Mouse (Mus musculus) kidney, embryonic 15.5 days (tissue): ENCODE measurements around the gene Tmem151b. TPM values are rescaled to one million over a fixed set of nuclear protein-coding genes. Genes with fewer than 3 reads are reported as not detected.

Experiments used
- ATAC-seq: fragments of 200-750 bp; cut with Nextera tagmentation; replicated peaks from 2 replicates; pipeline ENCODE4 v1.8.0; 2017; ENCODE audit warnings: moderate TSS enrichment; ENCODE audit not compliant: low FRiP score
- H3K27ac ChIP-seq: fragments of 300-500 bp; sonication (generic); 2 replicates; pipeline ENCODE4 v1.5.1; 2015; ENCODE audit warnings: mild to moderate bottlenecking, inconsistent platforms
- H3K27me3 ChIP-seq: fragments of 300-500 bp; sonication (generic); 2 replicates; pipeline ENCODE4 v1.6.1; 2015; ENCODE audit warnings: inconsistent platforms
- H3K36me3 ChIP-seq: fragments of 300-500 bp; sonication (generic); 2 replicates; pipeline ENCODE4 v1.6.1; 2015; ENCODE audit warnings: inconsistent platforms
- H3K4me1 ChIP-seq: fragments of 300-500 bp; sonication (generic); 2 replicates; pipeline ENCODE4 v1.6.1; 2015; ENCODE audit warnings: inconsistent platforms
- H3K4me2 ChIP-seq: fragments of 300-500 bp; sonication (generic); 2 replicates; pipeline ENCODE4 v1.6.1; 2015; ENCODE audit warnings: moderate library complexity, mild to moderate bottlenecking, inconsistent platforms
- H3K4me3 ChIP-seq: fragments of 300-500 bp; sonication (generic); replicated peaks from 2 replicates; pipeline ENCODE4 v1.5.1; 2015; ENCODE audit warnings: mild to moderate bottlenecking, inconsistent platforms
- H3K9ac ChIP-seq: fragments of 300-500 bp; sonication (generic); 2 replicates; pipeline ENCODE4 v1.6.1; 2015; ENCODE audit warnings: mild to moderate bottlenecking, inconsistent platforms
- H3K9me3 ChIP-seq: fragments of 300-500 bp; sonication (generic); replicated peaks from 2 replicates; pipeline ENCODE4 v1.6.1; 2016; ENCODE audit warnings: inconsistent platforms
- WGBS: fragments of 180-500 bp; shearing (Covaris S2); methylation state at CpG from one replicate; pipeline ENCODE4 v1.1.7; 2015; ENCODE audit warnings: mixed read lengths; 5-methylcytosine and 5-hydroxymethylcytosine counted together
- polyA plus RNA-seq: library from polyadenylated mRNA; unstranded; fragments of >200 nt; fragmentation: Nextera tagmentation; extraction: Ambion mirVana; gene quantifications from 2 replicates; pipeline ENCODE4 v1.2.1, GENCODE M21; 2015

Tmem151b gene
- polyA plus RNA-seq, 1 experiment from 2014 or later = 3.1 TPM

DNA sequence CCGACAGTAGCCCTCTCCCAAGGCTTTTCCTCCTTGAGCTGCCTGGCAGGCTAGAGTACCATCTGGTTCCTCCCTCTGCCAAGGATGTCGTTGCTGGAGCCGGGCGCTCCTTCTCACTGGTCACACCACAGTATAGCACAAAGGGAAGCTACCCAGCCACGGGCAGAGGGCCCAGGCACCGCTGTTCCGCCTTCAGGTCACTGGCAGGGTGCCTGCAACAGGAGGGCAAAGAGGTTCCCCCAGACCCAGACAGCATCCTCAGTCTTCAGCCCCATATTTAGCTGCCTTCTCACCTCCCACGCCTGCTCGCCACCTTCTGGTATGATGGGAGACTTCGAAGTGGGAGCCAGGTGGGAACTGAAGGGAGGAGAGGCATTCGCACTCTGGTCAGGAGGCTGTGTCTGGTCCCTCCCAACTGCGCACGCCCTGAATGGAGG is 19.1 kb downstream of the Tmem151b start:
- ATAC-seq = no peak
- Histone ChIP-seq H3K4me1 (no peaks in the 10 kb centered on the region), H3K4me2 (no peak overlapping the region), H3K9ac (no peak overlapping the region), H3K4me3 (no peak overlapping the region), H3K36me3 (no peaks in the 10 kb centered on the region), H3K27me3 (peaks cover 77% of the 10 kb centered on the region), H3K27ac (no peak overlapping the region), H3K9me3 (no peaks in the 10 kb centered on the region)
- WGBS = 55% methylated on average over 13 of the region's 13 CpGs

DNA sequence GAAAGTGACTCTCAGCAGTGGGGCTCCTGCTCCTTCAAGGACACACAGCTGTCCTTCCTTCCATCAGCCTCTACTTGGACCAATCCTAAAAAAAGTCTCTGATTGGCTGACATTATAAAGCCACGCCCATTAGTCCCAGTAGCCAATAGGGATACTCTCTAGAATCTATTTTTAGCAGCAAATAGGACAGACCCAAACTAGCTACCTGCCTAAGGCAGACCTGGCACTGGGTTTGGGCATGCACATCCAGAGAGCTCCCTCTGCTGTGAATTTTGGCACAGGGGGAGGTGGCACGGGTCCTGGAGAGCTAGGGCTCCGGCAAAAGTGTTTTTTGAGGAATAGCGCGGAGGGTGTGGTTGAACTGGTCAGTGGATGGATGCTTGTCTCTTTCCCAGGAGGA is 22.9 kb downstream of the Tmem151b start:
- Histone ChIP-seq H3K27ac (no peak overlapping the region), H3K9ac (no peak overlapping the region), H3K27me3 (peaks cover 67% of the 10 kb centered on the region), H3K4me3 (no peak overlapping the region), H3K36me3 (no peaks in the 10 kb centered on the region), H3K4me1 (peaks cover 15% of the 10 kb centered on the region), H3K9me3 (no peaks in the 10 kb centered on the region), H3K4me2 (no peak overlapping the region)
- ATAC-seq = no peak
- WGBS = 26% methylated on average over 5 of the region's 5 CpGs

DNA sequence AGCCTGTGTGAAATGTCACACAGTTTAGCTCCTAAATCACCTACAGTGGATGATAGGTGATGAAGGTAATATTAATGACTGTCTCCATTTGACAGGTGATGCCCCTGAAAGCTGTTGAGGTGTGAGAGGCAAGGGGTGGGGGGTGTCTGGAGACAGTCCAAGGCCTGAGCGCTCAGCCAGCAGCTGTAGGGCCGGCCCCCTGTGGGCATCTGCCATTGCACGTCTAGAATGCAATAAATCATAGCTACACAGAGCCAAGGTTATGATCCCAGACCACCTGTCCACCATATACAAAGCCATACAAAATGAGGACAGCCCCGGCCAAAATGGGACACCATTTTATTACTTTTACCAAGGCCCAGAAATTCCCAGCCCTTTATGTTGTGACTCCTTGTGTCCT is 24.5 kb downstream of the Tmem151b start:
- H3K9ac ChIP-seq = no peak overlapping the region
- peaks cover 58% of the 10 kb centered on the region for H3K27me3 ChIP-seq
- H3K4me3 ChIP-seq = no peak overlapping the region
- 42% methylated on average over 4 of the region's 4 CpGs for WGBS
- no peak for ATAC-seq
- H3K4me1 ChIP-seq = peaks cover 15% of the 10 kb centered on the region
- no peaks in the 10 kb centered on the region for H3K9me3 ChIP-seq
- no peak overlapping the region for H3K4me2 ChIP-seq
- H3K36me3 ChIP-seq = 0 out of 2 replicates have a peak, but pooled peaks cover 6% of the 10 kb centered on the region
- H3K27ac ChIP-seq = no peak overlapping the region

DNA sequence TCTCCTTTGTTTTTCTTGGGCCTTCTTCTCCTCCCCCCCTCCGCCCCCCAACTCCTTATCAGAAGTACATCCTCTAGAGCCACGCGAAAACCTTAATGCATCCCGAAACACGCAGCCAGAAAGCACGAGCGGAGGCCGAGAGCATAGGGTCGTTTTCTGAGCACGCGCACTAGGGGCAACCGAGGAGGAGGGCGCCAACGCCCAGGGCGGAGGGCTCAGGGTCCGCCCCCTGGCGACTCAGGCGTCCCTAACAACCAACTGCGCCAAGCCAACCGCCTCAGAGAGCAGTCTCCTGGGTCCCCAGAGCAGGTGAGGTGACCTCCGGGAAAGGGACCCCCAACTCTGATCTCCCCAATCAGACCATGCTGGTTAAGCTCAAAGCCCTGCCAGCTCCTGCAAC is 26.2 kb downstream of the Tmem151b start, which contains the start of gene Tcte1:
Gene Tcte1, plus strand, starts transcription at position 172 of the 400 bp plus-strand sequence.
- peaks cover 15% of the 10 kb centered on the region for H3K4me1 ChIP-seq
- WGBS = under 1% methylated on average over 21 of the region's 21 CpGs
- no peak within 1 kb of the TSS for H3K27ac ChIP-seq
- H3K27me3 ChIP-seq = peaks cover 44% of the 10 kb centered on the region
- H3K4me2 ChIP-seq = peak within 1 kb of the TSS; percentile 80
- peak within 1 kb of the TSS; percentile 53; the same call in 1 of the 2 replicates for H3K9ac ChIP-seq
- peaks cover 23% of the 10 kb centered on the region for H3K36me3 ChIP-seq
- ATAC-seq = peak; percentile 66; the same call in 1 of the 2 replicates
- H3K4me3 ChIP-seq = peak within 1 kb of the TSS; percentile 43
- no peaks in the 10 kb centered on the region for H3K9me3 ChIP-seq

DNA sequence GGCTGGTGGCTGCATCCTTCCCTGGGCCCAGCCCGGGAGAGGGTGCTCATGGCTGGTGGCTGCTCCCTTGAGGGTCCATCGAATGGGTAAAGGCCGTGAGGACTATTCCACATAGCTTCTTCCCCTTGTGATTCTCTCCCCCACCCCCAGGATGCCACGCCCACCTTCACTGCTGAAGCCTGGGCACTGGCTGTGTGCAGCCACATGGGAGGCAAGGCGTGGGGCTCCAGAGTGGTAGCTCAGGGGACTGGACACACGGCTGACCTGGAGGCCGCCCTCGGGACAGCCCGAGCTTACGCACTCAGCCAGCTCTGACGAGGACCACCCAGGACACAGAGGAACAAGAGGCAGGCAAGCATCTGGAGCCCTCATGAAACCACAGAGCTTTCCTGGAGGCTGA is 29.3 kb downstream of the Tmem151b start:
- Histone ChIP-seq H3K9ac (no peak overlapping the region), H3K27me3 (peaks cover 22% of the 10 kb centered on the region), H3K4me1 (peaks cover 15% of the 10 kb centered on the region), H3K4me2 (no peak overlapping the region), H3K4me3 (no peak overlapping the region), H3K9me3 (no peaks in the 10 kb centered on the region), H3K27ac (no peak overlapping the region), H3K36me3 (peaks cover 34% of the 10 kb centered on the region)
- no peak for ATAC-seq
- 79% methylated on average over 11 of the region's 11 CpGs for WGBS

DNA sequence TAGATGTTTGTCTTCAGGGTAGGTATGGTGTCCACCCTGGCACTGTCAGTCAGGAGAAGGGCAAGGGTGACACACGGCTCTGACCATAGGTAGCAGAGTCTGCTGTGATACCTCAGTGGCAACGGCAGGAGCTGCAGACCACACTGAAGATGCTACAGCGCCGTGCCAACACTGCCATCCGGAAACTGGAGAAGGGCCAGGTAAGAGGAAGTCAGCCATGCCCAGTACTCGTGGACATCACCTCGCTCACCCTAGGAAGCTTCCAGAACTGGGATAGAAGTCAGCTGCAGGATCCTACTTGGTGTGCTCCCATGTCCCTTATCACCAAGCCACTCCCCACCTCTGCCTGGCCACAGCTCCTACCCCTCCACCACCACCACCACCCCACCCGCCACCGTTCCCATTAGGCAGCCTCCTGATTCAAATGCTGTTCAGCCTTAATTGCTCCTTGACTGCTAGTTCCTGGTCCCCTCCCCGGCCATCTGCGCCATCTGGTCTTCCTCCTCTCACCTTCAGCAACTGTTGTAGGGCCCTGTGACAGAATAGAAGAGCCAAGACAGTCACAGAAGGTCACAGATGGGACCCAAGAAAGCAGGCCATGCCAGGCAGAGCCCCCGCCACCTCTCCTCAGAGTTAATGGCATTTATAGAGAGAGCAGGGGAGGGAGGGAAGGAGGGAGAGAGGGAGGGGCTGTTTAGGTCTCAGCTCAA is 30.6 kb downstream of the Tmem151b start:
- ATAC-seq = no peak
- no peak overlapping the region for H3K4me2 ChIP-seq
- H3K27me3 ChIP-seq = peaks cover 12% of the 10 kb centered on the region
- H3K27ac ChIP-seq = no peak overlapping the region
- H3K9me3 ChIP-seq = no peaks in the 10 kb centered on the region
- H3K36me3 ChIP-seq = peaks cover 34% of the 10 kb centered on the region
- H3K9ac ChIP-seq = no peak overlapping the region
- 72% methylated on average over 12 of the region's 12 CpGs for WGBS
- peaks cover 15% of the 10 kb centered on the region for H3K4me1 ChIP-seq
- H3K4me3 ChIP-seq = no peak overlapping the region

DNA sequence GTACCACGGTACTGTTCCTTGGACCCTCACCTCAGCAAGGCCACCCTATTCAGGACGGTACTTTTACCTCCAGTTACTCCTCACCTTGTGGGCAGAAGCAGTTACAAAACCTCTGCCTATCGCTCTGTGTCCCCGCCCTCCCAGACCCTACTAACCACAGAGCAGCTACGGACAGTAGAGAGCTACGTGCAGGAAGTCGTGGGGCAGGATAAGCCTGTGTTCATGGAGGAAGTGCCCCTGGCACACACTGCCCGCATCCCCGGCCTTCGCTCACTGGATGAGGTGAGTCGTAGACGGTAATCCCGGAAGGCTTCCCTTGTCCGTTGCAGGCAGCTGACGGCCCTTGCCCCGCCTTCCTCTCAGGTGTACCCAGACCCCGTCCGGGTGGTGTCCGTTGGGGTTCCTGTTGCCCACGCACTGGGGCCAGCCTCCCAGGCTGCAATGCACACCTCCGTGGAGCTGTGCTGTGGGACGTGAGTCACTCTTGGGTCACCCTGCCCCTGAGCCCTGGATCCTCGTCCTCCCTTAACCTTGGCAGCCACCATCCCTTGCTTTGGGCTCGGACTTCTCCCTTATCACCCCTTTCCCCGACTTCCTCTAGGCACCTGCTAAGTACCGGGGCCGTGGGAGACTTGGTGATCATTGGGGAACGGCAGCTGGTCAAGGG is 31.8 kb downstream of the Tmem151b start:
- no peak for ATAC-seq
- no peak overlapping the region for H3K27ac ChIP-seq
- H3K9ac ChIP-seq = no peak overlapping the region
- no peak overlapping the region for H3K4me2 ChIP-seq
- H3K4me3 ChIP-seq = no peak overlapping the region
- 89% methylated on average over 28 of the region's 28 CpGs for WGBS
- 0 out of 2 replicates have a peak, but pooled peaks cover 6% of the 10 kb centered on the region for H3K27me3 ChIP-seq
- no peaks in the 10 kb centered on the region for H3K9me3 ChIP-seq
- H3K4me1 ChIP-seq = peaks cover 3% of the 10 kb centered on the region
- H3K36me3 ChIP-seq = peaks cover 34% of the 10 kb centered on the region

DNA sequence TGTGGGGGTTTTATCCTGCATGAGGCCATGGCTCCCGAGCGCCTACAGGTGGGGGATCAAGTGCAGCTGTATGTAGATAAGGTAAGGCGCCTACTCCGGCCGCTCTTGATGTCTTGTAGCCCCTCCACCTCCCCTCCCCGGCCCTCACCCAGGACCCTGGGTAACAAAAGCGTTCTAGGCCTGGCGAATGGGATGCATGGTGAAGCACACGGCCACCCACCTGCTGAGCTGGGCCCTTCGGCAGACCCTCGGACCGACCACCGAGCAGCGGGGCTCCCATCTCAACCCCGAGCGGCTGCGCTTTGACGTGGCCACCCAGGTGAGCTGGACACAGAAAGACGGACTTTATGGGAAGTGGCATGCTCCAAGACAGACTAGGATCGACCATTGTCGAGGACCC is 32.3 kb downstream of the Tmem151b start:
- no peaks in the 10 kb centered on the region for H3K9me3 ChIP-seq
- H3K27ac ChIP-seq = no peak overlapping the region
- 92% methylated on average over 21 of the region's 21 CpGs for WGBS
- H3K4me2 ChIP-seq = no peak overlapping the region
- peaks cover 34% of the 10 kb centered on the region for H3K36me3 ChIP-seq
- H3K4me1 ChIP-seq = 0 out of 2 replicates have a peak, but pooled peaks cover 1% of the 10 kb centered on the region
- no peak overlapping the region for H3K4me3 ChIP-seq
- no peak for ATAC-seq
- H3K9ac ChIP-seq = no peak overlapping the region
- H3K27me3 ChIP-seq = 0 out of 2 replicates have a peak, but pooled peaks cover under 1% of the 10 kb centered on the region

DNA sequence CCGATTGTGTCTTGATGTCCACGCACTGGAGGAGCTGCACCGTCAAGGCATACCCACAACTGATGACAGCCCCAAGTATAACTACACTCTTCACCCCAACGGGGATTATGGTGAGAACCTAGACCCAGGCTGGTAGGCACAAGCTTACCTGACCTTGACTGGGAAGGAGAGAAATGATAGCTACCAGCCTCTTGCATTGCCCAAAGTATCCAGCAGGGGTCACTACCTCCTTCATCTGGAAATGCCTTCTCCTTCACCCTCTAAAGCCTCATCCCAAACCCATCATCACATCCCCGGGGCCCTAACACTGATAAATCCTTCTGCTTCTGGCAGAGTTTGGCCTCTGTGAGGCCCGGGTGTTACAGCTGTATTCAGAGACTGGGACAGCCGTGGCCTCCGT is 33.0 kb downstream of the Tmem151b start:
- H3K27me3 ChIP-seq = no peaks in the 10 kb centered on the region
- H3K9ac ChIP-seq = no peak overlapping the region
- no peak overlapping the region for H3K27ac ChIP-seq
- no peak overlapping the region for H3K4me2 ChIP-seq
- no peak for ATAC-seq
- H3K9me3 ChIP-seq = no peaks in the 10 kb centered on the region
- H3K4me1 ChIP-seq = no peaks in the 10 kb centered on the region
- WGBS = 51% methylated on average over 8 of the region's 8 CpGs
- H3K4me3 ChIP-seq = no peak overlapping the region
- H3K36me3 ChIP-seq = peaks cover 34% of the 10 kb centered on the region

DNA sequence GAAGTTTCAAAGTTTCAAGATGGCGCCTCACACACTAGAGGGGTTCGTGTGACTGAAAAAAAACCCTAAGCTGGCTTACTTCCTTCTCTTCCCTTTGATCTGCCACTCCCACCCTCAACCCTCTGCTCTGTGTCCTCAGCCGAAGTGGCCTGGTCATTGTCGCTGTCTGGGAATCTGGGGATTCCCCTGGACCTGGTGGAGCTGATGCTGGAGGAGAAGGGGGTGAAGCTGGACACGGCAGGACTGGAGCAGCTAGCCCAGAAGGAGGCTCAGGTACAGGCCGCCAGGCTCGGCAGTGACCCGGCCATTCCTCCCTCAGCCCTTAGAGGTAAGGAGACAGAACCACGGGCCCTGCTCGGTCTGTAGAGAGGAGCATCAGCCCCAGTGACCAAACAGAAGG is 33.7 kb downstream of the Tmem151b start:
- Histone ChIP-seq H3K4me2 (no peak overlapping the region), H3K4me1 (no peaks in the 10 kb centered on the region), H3K27me3 (no peaks in the 10 kb centered on the region), H3K27ac (no peak overlapping the region), H3K9me3 (no peaks in the 10 kb centered on the region), H3K4me3 (no peak overlapping the region), H3K9ac (no peak overlapping the region), H3K36me3 (peaks cover 39% of the 10 kb centered on the region)
- ATAC-seq = no peak
- WGBS = 86% methylated on average over 10 of the region's 10 CpGs

DNA sequence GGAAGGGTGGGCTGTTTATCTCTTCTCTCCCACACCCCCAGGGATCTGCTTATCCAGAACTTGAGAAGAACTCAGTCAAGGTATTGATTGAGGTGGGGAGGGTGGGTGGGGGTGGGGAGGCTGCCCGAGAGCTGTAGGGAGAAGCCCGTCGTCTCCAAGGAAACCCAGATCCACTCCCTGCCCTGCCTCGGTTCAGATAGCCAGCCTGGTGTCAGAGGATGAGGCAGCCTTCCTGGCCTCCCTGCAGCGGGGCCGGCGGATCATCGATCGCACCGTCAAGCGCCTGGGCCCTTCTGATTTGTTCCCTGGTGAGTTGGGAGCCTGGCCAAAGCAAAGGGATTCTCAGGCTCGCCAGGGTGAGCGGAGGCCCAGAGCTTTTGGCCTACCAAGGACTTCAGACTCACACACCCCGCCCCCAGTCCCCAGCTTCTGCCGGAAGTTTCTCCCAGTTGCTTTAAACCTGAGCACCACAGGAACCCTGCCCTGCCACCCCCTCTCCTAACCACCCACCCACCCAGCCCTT is 34.2 kb downstream of the Tmem151b start:
- H3K4me2 ChIP-seq = no peak overlapping the region
- no peaks in the 10 kb centered on the region for H3K9me3 ChIP-seq
- H3K27ac ChIP-seq = no peak overlapping the region
- H3K9ac ChIP-seq = no peak overlapping the region
- ATAC-seq = no peak
- no peaks in the 10 kb centered on the region for H3K4me1 ChIP-seq
- WGBS = 64% methylated on average over 15 of the region's 15 CpGs
- H3K4me3 ChIP-seq = no peak overlapping the region
- H3K27me3 ChIP-seq = no peaks in the 10 kb centered on the region
- H3K36me3 ChIP-seq = peaks cover 41% of the 10 kb centered on the region

DNA sequence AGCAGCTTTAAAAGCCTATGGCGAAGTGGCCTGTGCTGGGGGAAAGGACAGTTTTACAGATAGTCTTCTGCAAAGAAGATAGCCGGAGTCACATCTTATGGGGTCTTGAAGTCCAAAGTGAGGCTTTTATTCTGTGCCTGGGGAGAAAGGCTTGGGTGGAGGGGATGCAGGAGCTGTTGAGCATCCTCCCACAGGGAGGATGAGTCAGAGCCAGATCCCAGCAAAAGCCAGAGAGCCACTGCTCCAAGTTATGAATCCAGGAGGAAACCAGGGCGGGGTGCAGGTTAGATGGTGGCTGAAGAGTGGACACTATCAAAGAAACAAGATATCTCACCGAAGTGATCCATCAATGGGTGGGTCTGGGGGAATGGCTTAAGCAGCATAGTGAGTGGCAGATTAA is 37.7 kb downstream of the Tmem151b start:
- no peak overlapping the region for H3K4me3 ChIP-seq

More for the DNA sequence above, 37.7 kb downstream of the Tmem151b start:
- Histone ChIP-seq H3K9me3 (no peaks in the 10 kb centered on the region), H3K27ac (no peak overlapping the region), H3K4me2 (no peak overlapping the region), H3K27me3 (no peaks in the 10 kb centered on the region), H3K9ac (no peak overlapping the region), H3K4me1 (peaks cover 9% of the 10 kb centered on the region), H3K36me3 (peaks cover 28% of the 10 kb centered on the region)
- WGBS = 92% methylated on average over 4 of the region's 4 CpGs
- no peak for ATAC-seq
